Mouse (Mus musculus): Measurements from ENCODE around the gene Snca.

DNA sequence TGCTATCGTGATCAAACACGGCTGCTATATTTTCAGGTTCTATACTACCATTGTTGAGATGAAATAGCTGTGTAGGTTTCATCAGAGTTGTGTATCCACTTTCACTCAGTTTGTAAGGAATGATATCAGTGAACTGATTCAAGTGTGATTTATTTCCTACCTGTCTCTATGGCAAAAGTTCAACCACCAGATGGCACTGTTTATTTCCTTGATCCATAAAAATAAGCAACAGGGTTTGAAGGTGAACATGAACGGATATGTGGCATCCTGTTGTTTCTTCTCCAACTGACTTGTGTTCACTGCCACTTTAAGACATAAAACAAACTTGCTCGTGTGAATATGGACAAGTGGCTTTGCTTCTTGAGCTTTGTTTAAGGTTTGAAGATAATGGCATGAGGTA is 147.4 kb downstream of the Snca start:
- TF ChIP-seq CTCF (IDR thresholded peaks at IDR 0.05; ENCODE audit: extremely low read depth, insufficient read depth, low read length) (0 out of 2 replicates have a peak, but pooled peaks have one; percentile 4), POLR2A (IDR thresholded peaks at IDR 0.05; ENCODE audit: extremely low read depth, insufficient read depth, low read length) (no peak)
